Mouse (Mus musculus): Measurements from ENCODE around the gene Mettl23. TPM values are rescaled to one million over a fixed set of nuclear protein-coding genes. Genes with fewer than 3 reads are reported as not detected.

Gene Mettl23
- total RNA-seq, 1 experiment, result 34.4 TPM

GRCm38 (mm10) chr11:116854279-116854678, 11.2 kb downstream of the Mettl23 start:
- Histone ChIP-seq H3K36me3 (ENCODE audit: control insufficient read depth, insufficient read depth, low read length, poor library complexity, severe bottlenecking) (peaks cover 21% of the 10 kb centered on the region), H3K4me1 (ENCODE audit: control insufficient read depth in 2 of 2, insufficient read depth in 2 of 2, low read length in 2 of 2, poor library complexity in 1 of 2) (no peaks in the 10 kb centered on the region), H3K9ac (ENCODE audit: insufficient read depth, low read depth, low read length, poor library complexity, severe bottlenecking) (peak overlapping the region; percentile 94), H3K4me3 (ENCODE audit: insufficient read depth in 1 of 2, low read depth in 1 of 2, low read length in 2 of 2, poor library complexity in 1 of 2, severe bottlenecking in 1 of 2) (peak overlapping the region; percentile 81 to 94), H3K9me3 (ENCODE audit: control insufficient read depth, insufficient read depth, low read depth, low read length) (no peaks in the 10 kb centered on the region), H3K27ac (ENCODE audit: insufficient read depth, low read depth, low read length, poor library complexity, severe bottlenecking) (no peak overlapping the region)
- TF ChIP-seq ZC3H11A (IDR thresholded peaks at IDR 0.05; ENCODE audit: borderline replicate concordance, low read depth, low read length) (no peak), ZNF384 (IDR thresholded peaks at IDR 0.05; ENCODE audit: low read depth, low read length) (no peak), HCFC1 (IDR thresholded peaks at IDR 0.05; ENCODE audit: borderline replicate concordance, insufficient read depth, low read length) (no peak), MAFK (IDR thresholded peaks at IDR 0.05; ENCODE audit: insufficient read depth, low read depth, low read length) (no peak), CHD2 (IDR thresholded peaks at IDR 0.05; ENCODE audit: low read depth, low read length) (no peak)
- no peak for DNase-seq (ENCODE audit: low read depth, low spot score)
- in situ Hi-C loops (cut with MboI; ENCODE audit: low sequenced_read_pairs in 2 of 2, unreplicated experiment in 2 of 2), result no loop called here

- in situ Hi-C loops (cut with MboI; ENCODE audit: low sequenced_read_pairs in 2 of 2, unreplicated experiment in 2 of 2), result no loop called here
- TF ChIP-seq HCFC1 (IDR thresholded peaks at IDR 0.05; ENCODE audit: borderline replicate concordance, insufficient read depth, low read length), result no peak
- no peak for TF ChIP-seq ZC3H11A (IDR thresholded peaks at IDR 0.05; ENCODE audit: borderline replicate concordance, low read depth, low read length)
- TF ChIP-seq ZNF384 (IDR thresholded peaks at IDR 0.05; ENCODE audit: low read depth, low read length), result no peak
- TF ChIP-seq MAFK (IDR thresholded peaks at IDR 0.05; ENCODE audit: insufficient read depth, low read depth, low read length), result no peak
- TF ChIP-seq CHD2 (IDR thresholded peaks at IDR 0.05; ENCODE audit: low read depth, low read length), result no peak
- Histone ChIP-seq H3K36me3 (ENCODE audit: control insufficient read depth, insufficient read depth, low read length, poor library complexity, severe bottlenecking) (peaks cover 9% of the 10 kb centered on the region; the same call in 1 of the 2 replicates), H3K4me3 (ENCODE audit: insufficient read depth in 1 of 2, low read depth in 1 of 2, low read length in 2 of 2, poor library complexity in 1 of 2, severe bottlenecking in 1 of 2) (no peak overlapping the region), H3K27ac (ENCODE audit: insufficient read depth, low read depth, low read length, poor library complexity, severe bottlenecking) (no peak overlapping the region), H3K9ac (ENCODE audit: insufficient read depth, low read depth, low read length, poor library complexity, severe bottlenecking) (no peak overlapping the region), H3K9me3 (ENCODE audit: control insufficient read depth, insufficient read depth, low read depth, low read length) (no peaks in the 10 kb centered on the region), H3K4me1 (ENCODE audit: control insufficient read depth in 2 of 2, insufficient read depth in 2 of 2, low read length in 2 of 2, poor library complexity in 1 of 2) (no peaks in the 10 kb centered on the region)
- DNase-seq (ENCODE audit: low read depth, low spot score), result no peak
Observed at GRCm38 (mm10) chr11:116857183-116857850, 14.2 kb downstream of the Mettl23 start.

- TF ChIP-seq HCFC1 (IDR thresholded peaks at IDR 0.05; ENCODE audit: borderline replicate concordance, insufficient read depth, low read length), result no peak
- TF ChIP-seq ZC3H11A (IDR thresholded peaks at IDR 0.05; ENCODE audit: borderline replicate concordance, low read depth, low read length), result no peak
- TF ChIP-seq CHD2 (IDR thresholded peaks at IDR 0.05; ENCODE audit: low read depth, low read length), result no peak
- no peak for TF ChIP-seq ZNF384 (IDR thresholded peaks at IDR 0.05; ENCODE audit: low read depth, low read length)
- no peak for TF ChIP-seq MAFK (IDR thresholded peaks at IDR 0.05; ENCODE audit: insufficient read depth, low read depth, low read length)
- H3K36me3 ChIP-seq (ENCODE audit: control insufficient read depth, insufficient read depth, low read length, poor library complexity, severe bottlenecking), result peaks cover 15% of the 10 kb centered on the region; the same call in 1 of the 2 replicates
Observed at GRCm38 (mm10) chr11:116864444-116864843, 21.4 kb downstream of the Mettl23 start.

GRCm38 (mm10) chr11:116865945-116866585, 23.0 kb downstream of the Mettl23 start:
- in situ Hi-C loops (cut with MboI; ENCODE audit: low sequenced_read_pairs in 2 of 2, unreplicated experiment in 2 of 2), result no loop called here
- Histone ChIP-seq H3K9me3 (ENCODE audit: control insufficient read depth, insufficient read depth, low read depth, low read length) (no peaks in the 10 kb centered on the region), H3K9ac (ENCODE audit: insufficient read depth, low read depth, low read length, poor library complexity, severe bottlenecking) (no peak overlapping the region), H3K4me1 (ENCODE audit: control insufficient read depth in 2 of 2, insufficient read depth in 2 of 2, low read length in 2 of 2, poor library complexity in 1 of 2) (peaks cover 0 to 13% of the 10 kb centered on the region in 2 experiments; a peak in 3 of 4 replicates), H3K36me3 (ENCODE audit: control insufficient read depth, insufficient read depth, low read length, poor library complexity, severe bottlenecking) (peaks cover 11% of the 10 kb centered on the region; the same call in 1 of the 2 replicates), H3K27ac (ENCODE audit: insufficient read depth, low read depth, low read length, poor library complexity, severe bottlenecking) (no peak overlapping the region), H3K4me3 (ENCODE audit: insufficient read depth in 1 of 2, low read depth in 1 of 2, low read length in 2 of 2, poor library complexity in 1 of 2, severe bottlenecking in 1 of 2) (no peak overlapping the region)
- TF ChIP-seq HCFC1 (IDR thresholded peaks at IDR 0.05; ENCODE audit: borderline replicate concordance, insufficient read depth, low read length), result no peak
- no peak for TF ChIP-seq ZC3H11A (IDR thresholded peaks at IDR 0.05; ENCODE audit: borderline replicate concordance, low read depth, low read length)
- no peak for TF ChIP-seq CHD2 (IDR thresholded peaks at IDR 0.05; ENCODE audit: low read depth, low read length)
- TF ChIP-seq MAFK (IDR thresholded peaks at IDR 0.05; ENCODE audit: insufficient read depth, low read depth, low read length), result no peak
- TF ChIP-seq ZNF384 (IDR thresholded peaks at IDR 0.05; ENCODE audit: low read depth, low read length), result no peak
- DNase-seq (ENCODE audit: low read depth, low spot score), result no peak

More at GRCm38 (mm10) chr11:116864444-116864843, 21.4 kb downstream of the Mettl23 start:
- Histone ChIP-seq H3K4me3 (ENCODE audit: insufficient read depth in 1 of 2, low read depth in 1 of 2, low read length in 2 of 2, poor library complexity in 1 of 2, severe bottlenecking in 1 of 2) (no peak overlapping the region), H3K9me3 (ENCODE audit: control insufficient read depth, insufficient read depth, low read depth, low read length) (no peaks in the 10 kb centered on the region), H3K4me1 (ENCODE audit: control insufficient read depth in 2 of 2, insufficient read depth in 2 of 2, low read length in 2 of 2, poor library complexity in 1 of 2) (peaks cover 0 to 13% of the 10 kb centered on the region in 2 experiments; a peak in 3 of 4 replicates), H3K9ac (ENCODE audit: insufficient read depth, low read depth, low read length, poor library complexity, severe bottlenecking) (no peak overlapping the region), H3K27ac (ENCODE audit: insufficient read depth, low read depth, low read length, poor library complexity, severe bottlenecking) (no peak overlapping the region)
- DNase-seq (ENCODE audit: low read depth, low spot score), result no peak
- in situ Hi-C loops (cut with MboI; ENCODE audit: low sequenced_read_pairs in 2 of 2, unreplicated experiment in 2 of 2), result no loop called here

All from ES-E14 (cell line).